Mouse (Mus musculus) right cerebral cortex, postnatal 14 days (tissue): ENCODE results near the gene Olfr1441.

Source experiments
- DNase-seq: peaks from one replicate; pipeline ENCODE4 v3.0.0; 2022

The Olfr1441 gene

DNA sequence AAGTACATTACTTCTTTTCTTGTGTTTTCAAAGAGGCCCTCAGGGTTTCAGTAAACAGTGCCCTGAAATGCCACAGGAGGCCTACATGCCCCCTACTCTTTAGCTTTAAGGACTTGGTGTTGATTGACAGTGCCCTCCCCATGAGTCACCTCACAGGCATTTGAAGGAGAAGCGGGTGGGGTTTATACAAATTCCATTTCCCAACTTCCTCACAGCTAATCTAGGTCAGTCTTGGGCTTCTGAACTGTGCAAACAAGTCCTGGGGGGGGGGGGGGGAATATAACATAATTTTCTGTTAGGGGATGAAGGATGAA lies 46.4 kb downstream of the Olfr1441 start:
- DNase-seq, result no peak

DNA sequence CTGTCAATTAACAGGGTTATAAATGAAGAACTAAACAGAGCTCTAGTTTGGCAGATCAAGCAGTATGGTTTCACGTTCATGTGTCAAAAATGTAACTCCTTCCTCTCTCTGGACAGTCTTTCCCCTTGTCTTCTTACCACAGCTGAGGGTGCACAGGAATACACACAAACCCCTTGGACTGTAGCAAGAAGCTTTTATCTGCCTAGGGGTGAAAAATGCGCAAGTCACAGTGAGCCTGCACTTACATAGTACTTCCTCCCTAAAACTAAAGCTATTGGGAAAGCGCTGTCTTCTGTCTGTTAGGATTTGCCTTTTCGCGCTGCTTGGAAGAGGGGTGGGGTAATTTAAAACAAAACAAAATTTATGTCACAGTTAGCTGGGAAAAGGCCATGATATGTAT lies 46.9 kb downstream of the Olfr1441 start:
- no peak for DNase-seq

DNA sequence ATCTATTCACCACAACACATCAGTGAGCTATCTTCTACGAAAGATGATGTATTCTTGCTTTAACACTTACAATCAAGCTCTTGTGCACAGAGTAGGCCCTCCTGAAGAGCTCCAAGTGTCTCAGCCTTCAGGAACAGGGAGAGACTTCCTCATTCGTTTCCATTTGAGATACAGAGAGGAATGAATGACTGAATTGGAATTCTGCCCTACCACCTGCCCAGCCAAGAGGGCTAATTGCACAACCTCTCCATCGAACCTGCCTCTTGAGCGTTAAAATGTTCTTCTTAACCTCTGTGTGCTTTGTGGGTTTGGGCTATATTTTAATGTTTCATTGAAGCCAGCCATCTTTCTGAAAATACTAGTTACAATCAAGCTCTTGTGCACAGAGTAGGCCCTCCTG lies 47.4 kb downstream of the Olfr1441 start:
- DNase-seq, result no peak

DNA sequence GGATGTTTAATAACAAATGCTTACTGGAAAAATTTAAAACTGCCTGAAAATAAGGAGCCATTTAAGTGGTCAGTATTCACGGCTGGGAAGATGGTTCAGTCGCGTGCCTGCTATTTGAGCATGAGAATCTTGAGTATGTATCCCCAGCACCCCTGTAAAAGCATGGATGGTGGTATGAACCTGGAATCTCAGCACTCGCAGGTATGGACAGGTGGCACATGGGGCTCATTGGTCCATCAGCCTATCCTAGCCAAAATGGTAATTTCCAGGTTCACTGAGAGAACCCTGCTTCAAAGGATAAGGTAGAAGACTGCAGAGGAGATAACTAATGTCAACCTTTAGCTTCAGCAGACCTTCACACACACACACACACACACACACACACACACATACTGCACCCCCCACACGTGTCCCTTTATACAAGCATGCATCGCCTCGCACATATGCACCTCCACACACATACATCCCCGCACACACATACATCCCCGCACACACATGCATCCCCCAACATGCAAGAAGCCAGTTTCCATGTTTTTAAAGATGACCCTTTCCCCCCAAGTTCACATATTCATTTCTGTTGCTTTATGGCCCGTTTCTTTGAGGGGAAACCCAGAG lies 48.4 kb downstream of the Olfr1441 start:
- no peak for DNase-seq

DNA sequence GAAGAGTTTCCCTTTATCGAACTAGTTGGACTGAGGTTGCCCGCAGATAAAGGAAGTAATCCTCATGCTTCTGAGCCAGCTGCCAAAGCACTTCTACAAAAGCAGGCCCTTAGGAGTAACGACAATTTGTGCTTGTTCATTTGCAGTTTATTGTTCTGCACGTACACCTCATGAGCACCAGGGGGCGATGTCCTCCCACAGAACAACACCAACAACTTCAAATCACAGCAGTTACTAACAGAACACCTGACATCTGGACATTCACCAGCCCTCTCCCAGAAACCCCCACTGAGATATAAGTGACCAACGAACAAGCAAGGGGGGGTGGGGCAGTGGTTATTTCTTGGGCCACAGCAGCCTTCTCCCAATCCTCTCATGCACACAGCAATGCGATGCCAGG lies 49.0 kb downstream of the Olfr1441 start:
- DNase-seq, result peak; percentile 26

DNA sequence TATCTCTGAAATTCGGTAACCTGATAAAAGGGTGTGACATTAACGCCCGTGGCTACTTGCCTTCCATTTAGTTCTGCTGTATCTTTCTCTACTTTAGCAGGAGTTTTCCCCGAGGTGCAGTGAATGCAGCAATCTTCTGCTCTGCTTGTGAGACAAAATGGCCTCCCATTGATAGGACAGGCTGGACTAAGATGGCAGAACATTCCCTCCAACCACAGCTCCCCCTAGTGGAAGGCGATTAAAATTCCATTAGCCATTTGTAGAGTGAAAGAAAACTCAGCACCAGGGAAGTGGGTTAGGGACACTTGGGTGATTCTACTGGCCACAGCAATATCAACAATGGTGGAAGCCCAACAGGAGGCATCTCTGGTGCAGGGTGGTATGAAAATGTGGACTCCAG lies 50.2 kb downstream of the Olfr1441 start:
- DNase-seq, result no peak

DNA sequence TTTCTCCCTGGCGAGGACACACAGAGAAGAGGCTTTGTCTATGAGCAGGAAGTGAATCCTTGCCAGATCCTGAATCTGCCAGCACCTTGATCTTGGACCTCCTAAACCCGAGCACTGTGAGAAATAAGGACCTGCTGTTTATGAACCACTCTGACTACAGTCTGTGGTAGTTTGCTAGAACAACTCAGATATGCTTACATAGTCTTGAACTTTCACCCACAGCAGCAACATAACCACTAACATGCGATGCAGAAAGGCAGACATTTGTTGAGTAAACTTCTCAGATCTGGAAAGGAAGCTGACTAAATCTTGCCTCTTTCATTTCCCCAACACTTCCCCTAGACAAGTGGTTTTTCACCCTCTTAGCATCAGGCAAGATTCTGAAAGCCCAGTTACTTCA lies 54.6 kb downstream of the Olfr1441 start:
- no peak for DNase-seq

DNA sequence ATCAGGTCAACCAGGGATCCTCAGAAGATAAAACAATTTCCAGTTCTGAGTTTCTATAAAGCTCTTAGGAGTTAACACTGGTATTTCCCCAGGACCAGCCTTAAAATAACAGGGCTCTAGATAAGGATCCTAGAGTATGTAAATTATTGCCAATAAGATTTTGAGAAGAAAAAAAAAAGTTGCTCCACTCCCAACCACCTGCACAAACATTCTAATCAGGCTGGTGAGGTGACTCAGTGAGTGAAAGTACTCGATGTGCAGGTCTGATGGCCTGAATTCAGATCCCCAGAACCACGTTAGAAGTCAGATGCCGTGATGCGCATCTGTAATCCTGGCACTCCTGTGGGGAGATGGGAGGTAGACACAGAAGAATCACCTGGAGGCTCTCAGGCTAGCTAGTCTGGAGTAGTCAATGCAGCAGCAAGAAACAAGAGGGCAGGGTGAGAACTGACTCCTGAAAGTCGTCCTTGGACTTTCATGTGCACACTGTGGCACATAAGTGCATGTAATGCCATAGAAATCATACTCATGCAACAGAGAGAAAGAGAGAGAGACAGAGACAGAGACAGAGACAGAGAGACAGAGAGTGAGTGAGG lies 55.2 kb downstream of the Olfr1441 start:
- DNase-seq, result no peak
